Mouse (Mus musculus) cortical plate, adult 2 months (tissue): ENCODE results near the gene Exosc6. TPM values are rescaled to one million over a fixed set of nuclear protein-coding genes. Genes with fewer than 3 reads are reported as not detected.

Source experiments
- H3K27ac ChIP-seq: fragments of 200-500 bp; 2 replicates; pipeline ENCODE4 v1.5.1; 2012; ENCODE audit warnings: low read length, control low read depth, inconsistent platforms; ENCODE audit not compliant: insufficient read depth
- H3K4me1 ChIP-seq: fragments of 200-500 bp; 2 replicates; pipeline ENCODE4 v1.6.1; 2011; ENCODE audit warnings: low read length; ENCODE audit not compliant: control insufficient read depth, insufficient read depth
- H3K4me3 ChIP-seq: fragments of 200-500 bp; 2 replicates; pipeline ENCODE4 v1.5.1; 2011; ENCODE audit warnings: mild to moderate bottlenecking, low read length, control low read depth; ENCODE audit not compliant: insufficient read depth
- CTCF ChIP-seq: fragments of 200-500 bp; IDR thresholded peaks from 2 replicates; pipeline ENCODE4 v1.5.1; 2011; ENCODE audit warnings: mild to moderate bottlenecking, control low read depth, low read length; ENCODE audit not compliant: insufficient read depth; ENCODE audit errors: extremely low read depth
- POLR2A ChIP-seq: fragments of 200-500 bp; IDR thresholded peaks from 2 replicates; pipeline ENCODE4 v1.6.1; 2011; ENCODE audit warnings: mild to moderate bottlenecking, low read length, control low read depth; ENCODE audit not compliant: insufficient read depth; ENCODE audit errors: extremely low read depth
- polyA plus RNA-seq: library from polyadenylated mRNA; depleted of rRNA; stranded (reverse); fragments of >200 nt; gene quantifications from 2 replicates; pipeline ENCODE4 v1.2.3, GENCODE M21; 2012

Exosc6 gene
- polyA plus RNA-seq, 1 experiment = not detected

- Histone ChIP-seq H3K4me3 (peak overlapping the region; percentile 63), H3K27ac (peak overlapping the region; percentile 30; the same call in 1 of the 2 replicates), H3K4me1 (peaks cover 4% of the 10 kb centered on the region; the same call in 1 of the 2 replicates)
- TF ChIP-seq POLR2A (no peak), CTCF (no peak)
Measured at GRCm38 (mm10) chr8:111034276-111034675, 21.9 kb upstream of the Exosc6 start.

- TF ChIP-seq CTCF (no peak), POLR2A (no peak)
- H3K27ac ChIP-seq = no peak overlapping the region
- H3K4me3 ChIP-seq = no peak overlapping the region
- peaks cover 4% of the 10 kb centered on the region; the same call in 1 of the 2 replicates for H3K4me1 ChIP-seq
Measured at GRCm38 (mm10) chr8:111036591-111036990, 19.5 kb upstream of the Exosc6 start.

- no peak overlapping the region for H3K4me3 ChIP-seq
- no peak overlapping the region for H3K27ac ChIP-seq
- TF ChIP-seq CTCF = no peak
- TF ChIP-seq POLR2A = no peak
- H3K4me1 ChIP-seq = no peaks in the 10 kb centered on the region
Measured at GRCm38 (mm10) chr8:111042546-111042945, 13.6 kb upstream of the Exosc6 start.

GRCm38 (mm10) chr8:111044003-111044734 is 12.0 kb upstream of the Exosc6 start:
- no peaks in the 10 kb centered on the region for H3K4me1 ChIP-seq
- no peak overlapping the region for H3K27ac ChIP-seq
- 0 out of 2 replicates have a peak, but pooled peaks have one; percentile 21 for TF ChIP-seq CTCF
- TF ChIP-seq POLR2A = no peak
- H3K4me3 ChIP-seq = no peak overlapping the region

GRCm38 (mm10) chr8:111048694-111049093 is 7.4 kb upstream of the Exosc6 start:
- TF ChIP-seq POLR2A (no peak), CTCF (no peak)
- Histone ChIP-seq H3K4me3 (no peak overlapping the region), H3K4me1 (no peaks in the 10 kb centered on the region), H3K27ac (no peak overlapping the region)

- no peak for TF ChIP-seq CTCF
- no peak for TF ChIP-seq POLR2A
- H3K4me3 ChIP-seq = no peak overlapping the region
- H3K4me1 ChIP-seq = no peaks in the 10 kb centered on the region
- H3K27ac ChIP-seq = no peak overlapping the region
Measured at GRCm38 (mm10) chr8:111049106-111049505, 7.0 kb upstream of the Exosc6 start.

- H3K4me3 ChIP-seq = no peak overlapping the region
- TF ChIP-seq CTCF (no peak), POLR2A (no peak)
- H3K27ac ChIP-seq = no peak overlapping the region
- no peaks in the 10 kb centered on the region for H3K4me1 ChIP-seq
Measured at GRCm38 (mm10) chr8:111053827-111054518, 2.2 kb upstream of the Exosc6 start.

GRCm38 (mm10) chr8:111055031-111055634 is 1.0 kb upstream of the Exosc6 start:
- TF ChIP-seq POLR2A (no peak), CTCF (no peak)
- no peaks in the 10 kb centered on the region for H3K4me1 ChIP-seq
- H3K27ac ChIP-seq = no peak overlapping the region
- H3K4me3 ChIP-seq = no peak overlapping the region

- Histone ChIP-seq H3K4me1 (no peaks in the 10 kb centered on the region), H3K4me3 (no peak overlapping the region; the same call in 1 of the 2 replicates), H3K27ac (no peak overlapping the region)
- TF ChIP-seq POLR2A (no peak), CTCF (no peak)
Measured at GRCm38 (mm10) chr8:111055661-111056060, 478 bp upstream of the Exosc6 start.

GRCm38 (mm10) chr8:111056691-111057293 is 653 bp downstream of the Exosc6 start:
- TF ChIP-seq CTCF (no peak), POLR2A (no peak)
- H3K27ac ChIP-seq = peak overlapping the region; percentile 72
- no peaks in the 10 kb centered on the region for H3K4me1 ChIP-seq
- H3K4me3 ChIP-seq = peak overlapping the region; percentile 66
